Mouse (Mus musculus): ENCODE results near the gene Gm5662. TPM values are rescaled to one million over a fixed set of nuclear protein-coding genes. Genes with fewer than 3 reads are reported as not detected.
"Not testable (repeated sequence)": the region's sequence is repeated elsewhere in the genome, so short reads cannot be mapped to it uniquely, and the experiment has no call there.

The Gm5662 gene
- polyA plus RNA-seq (2015; fragmentation: Nextera tagmentation; extraction: Ambion mirVana) = not detected in 2 replicates

DNA sequence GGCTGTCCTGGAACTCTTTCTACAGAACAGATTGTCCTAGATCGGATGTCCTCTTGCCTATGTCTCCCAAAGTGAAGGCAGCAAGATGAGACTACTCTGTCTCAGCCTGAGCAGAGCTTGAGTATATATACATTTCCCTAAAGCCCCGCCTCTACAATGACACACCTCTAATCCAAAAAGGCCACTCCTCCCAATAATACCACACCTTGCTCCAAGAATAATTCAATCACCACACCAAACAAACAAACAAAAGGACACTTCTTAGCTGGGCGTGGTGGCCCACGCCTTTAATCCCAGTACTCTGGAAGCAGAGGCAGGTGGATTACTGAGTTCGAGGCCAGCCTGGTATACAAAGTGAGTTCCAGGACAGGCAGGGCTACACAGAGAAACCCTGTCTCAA, at the start of gene Gm5662:
TSS of gene Gm5662 (minus strand) at position 101 of the 400 bp plus-strand sequence.
- not testable (repeated sequence) for ATAC-seq (ENCODE audit: low FRiP score)

GRCm38 (mm10) chr12:88323926-88324325, 49.6 kb upstream of the Gm5662 start, which contains the start of gene Gm5039:
Gm5039 (minus strand) TSS chr12:88324026.
- not testable (repeated sequence) for H3K9me3 ChIP-seq; H3K9ac ChIP-seq; H3K4me1 ChIP-seq (replicated peaks); ATAC-seq (ENCODE audit: low FRiP score); H3K4me3 ChIP-seq; H3K4me2 ChIP-seq; H3K27ac ChIP-seq; H3K27me3 ChIP-seq; H3K36me3 ChIP-seq
- 84% methylated on average over 2 of the region's 2 CpGs for WGBS

More for the DNA sequence above, at the start of gene Gm5662:
- not testable (repeated sequence) for H3K4me1 ChIP-seq (replicated peaks); H3K27ac ChIP-seq; H3K4me3 ChIP-seq; H3K36me3 ChIP-seq; H3K4me2 ChIP-seq; H3K9me3 ChIP-seq; H3K9ac ChIP-seq; H3K27me3 ChIP-seq
- 85% methylated on average over 5 of the region's 5 CpGs for WGBS

DNA sequence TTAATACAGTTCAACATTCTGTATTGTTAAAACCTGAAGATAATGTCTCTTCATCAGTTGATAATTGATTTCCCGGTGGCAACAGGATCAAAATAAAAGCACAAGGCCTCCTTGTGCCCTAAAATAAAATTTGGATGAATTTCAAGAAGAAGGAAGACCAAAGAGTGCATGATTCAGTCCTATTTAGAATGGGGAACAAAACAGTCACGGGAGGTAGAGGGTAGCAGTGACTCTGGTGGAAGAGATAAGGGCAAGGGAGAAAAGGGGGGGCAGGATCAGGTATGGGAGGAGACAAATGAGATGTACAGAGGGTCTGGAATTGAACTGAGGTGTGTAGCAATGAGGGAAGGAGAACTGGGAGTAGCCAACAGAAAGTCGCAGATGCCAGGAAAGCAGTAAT, 40.3 kb upstream of the Gm5662 start:
- Histone ChIP-seq H3K27ac (no peak overlapping the region), H3K4me2 (no peak overlapping the region), H3K36me3 (no peaks in the 10 kb centered on the region), H3K27me3 (no peaks in the 10 kb centered on the region), H3K4me3 (no peak overlapping the region), H3K9me3 (0 out of 2 replicates have a peak, but pooled peaks cover 3% of the 10 kb centered on the region), H3K4me1 (replicated peaks) (no peaks in the 10 kb centered on the region), H3K9ac (no peak overlapping the region)
- ATAC-seq (ENCODE audit: low FRiP score) = no peak
- WGBS = 79% methylated on average over 3 of the region's 3 CpGs

DNA sequence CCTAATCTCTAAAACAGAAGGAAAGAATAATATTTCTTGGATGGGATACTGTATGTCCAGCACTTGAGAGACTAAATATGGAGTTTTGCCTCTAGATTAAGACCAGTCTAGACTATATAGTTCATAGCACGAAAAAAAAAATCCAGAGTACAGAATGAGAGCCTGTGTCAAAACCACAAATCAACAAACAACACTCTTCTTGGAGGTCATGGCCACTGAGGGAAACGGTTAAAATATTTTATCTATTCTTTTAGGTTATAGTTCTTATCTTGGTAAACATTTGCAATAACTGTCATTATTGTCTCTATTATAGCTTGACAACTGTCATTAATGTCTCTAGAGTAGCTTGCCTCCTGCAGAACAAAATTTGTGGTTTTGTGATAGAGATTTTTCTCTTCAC, 22.9 kb upstream of the Gm5662 start:
- not testable (repeated sequence) for H3K27ac ChIP-seq; H3K4me2 ChIP-seq; H3K4me3 ChIP-seq; H3K4me1 ChIP-seq (replicated peaks); H3K9me3 ChIP-seq; H3K9ac ChIP-seq; ATAC-seq (ENCODE audit: low FRiP score); H3K36me3 ChIP-seq; H3K27me3 ChIP-seq
- 84% methylated on average over 2 of the region's 2 CpGs for WGBS

DNA sequence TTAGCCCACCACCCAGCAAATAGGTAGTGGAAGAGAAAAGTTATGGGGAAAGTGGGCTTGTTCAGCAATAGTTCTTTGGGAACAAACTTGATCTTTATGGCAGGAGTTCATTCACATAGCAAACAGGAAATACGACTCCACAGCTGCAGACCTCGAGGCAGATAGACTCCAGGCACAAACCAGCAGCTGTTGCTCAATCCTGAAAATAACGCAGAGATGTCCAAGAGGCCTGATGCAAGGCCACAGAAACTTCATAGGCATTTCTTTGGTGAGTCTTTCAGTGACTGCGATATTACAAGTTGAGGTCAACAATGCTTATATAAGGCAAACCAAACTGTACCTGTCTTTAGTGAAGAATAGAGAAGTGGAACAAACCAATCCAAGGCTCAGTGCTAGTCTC, 18.8 kb upstream of the Gm5662 start:
- not testable (repeated sequence) for H3K9me3 ChIP-seq; H3K4me1 ChIP-seq (replicated peaks); H3K4me3 ChIP-seq; H3K9ac ChIP-seq; H3K36me3 ChIP-seq; H3K27ac ChIP-seq; ATAC-seq (ENCODE audit: low FRiP score); H3K27me3 ChIP-seq; H3K4me2 ChIP-seq
- WGBS = 86% methylated on average over 4 of the region's 4 CpGs

- H3K9me3 ChIP-seq; H3K27me3 ChIP-seq; H3K36me3 ChIP-seq; ATAC-seq (ENCODE audit: low FRiP score); H3K27ac ChIP-seq; H3K4me1 ChIP-seq (replicated peaks); H3K4me3 ChIP-seq; H3K4me2 ChIP-seq; H3K9ac ChIP-seq: not testable (repeated sequence)
- WGBS = 86% methylated on average over 5 of the region's 5 CpGs
These were observed 10.9 kb upstream of the Gm5662 start for GRCm38 (mm10) chr12:88285224-88285623.

DNA sequence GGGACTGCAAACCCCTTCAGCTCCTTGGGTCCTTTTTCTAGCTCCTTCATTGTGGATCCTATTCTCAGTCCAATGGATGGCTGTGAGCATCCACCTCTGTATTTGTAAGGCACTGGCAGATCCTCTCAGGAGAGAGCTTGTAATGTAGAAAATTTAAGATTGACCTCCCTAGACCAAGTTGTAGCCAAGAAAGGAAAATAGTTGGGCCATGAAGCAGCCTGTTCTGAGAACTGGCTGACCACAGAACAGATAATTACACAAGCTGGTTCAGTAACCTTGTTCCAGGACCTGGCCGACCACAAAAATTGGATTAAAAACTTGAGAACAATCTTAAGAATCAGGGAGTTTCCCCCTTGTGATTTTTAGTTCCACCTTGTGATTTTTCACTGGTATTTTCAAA, 17.1 kb downstream of the Gm5662 start:
- no peak overlapping the region for H3K4me2 ChIP-seq
- H3K4me1 ChIP-seq (replicated peaks) = no peaks in the 10 kb centered on the region
- H3K27me3 ChIP-seq = no peaks in the 10 kb centered on the region
- no peaks in the 10 kb centered on the region for H3K9me3 ChIP-seq
- H3K4me3 ChIP-seq = no peak overlapping the region
- H3K36me3 ChIP-seq = no peaks in the 10 kb centered on the region
- H3K9ac ChIP-seq = no peak overlapping the region
- 47% methylated on average over 1 of the region's 1 CpGs for WGBS
- no peak for ATAC-seq (ENCODE audit: low FRiP score)
- no peak overlapping the region for H3K27ac ChIP-seq

DNA sequence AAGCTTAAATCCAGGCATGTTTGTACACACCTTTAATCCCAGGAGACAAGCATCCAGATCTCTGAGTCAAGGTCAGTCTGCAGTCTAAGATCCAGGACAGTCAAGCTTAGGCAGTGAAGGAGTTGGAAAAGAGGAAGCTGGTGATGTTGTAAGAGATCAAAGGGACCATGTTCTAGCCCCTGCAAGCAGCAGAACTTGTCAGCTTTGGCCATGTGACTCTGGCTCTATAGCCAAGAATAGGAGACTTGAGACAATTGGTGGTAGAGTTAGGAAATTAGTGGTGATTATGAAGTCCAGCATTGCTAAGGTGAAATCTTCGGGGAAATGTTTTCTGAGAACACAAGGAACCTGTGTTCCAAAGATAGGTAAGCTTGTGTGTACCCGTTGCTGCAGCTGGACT, 18.4 kb downstream of the Gm5662 start:
- WGBS = 66% methylated on average over 2 of the region's 2 CpGs
- H3K4me3 ChIP-seq; H3K4me2 ChIP-seq; H3K4me1 ChIP-seq (replicated peaks); H3K9ac ChIP-seq; H3K27ac ChIP-seq; ATAC-seq (ENCODE audit: low FRiP score); H3K9me3 ChIP-seq; H3K36me3 ChIP-seq; H3K27me3 ChIP-seq: not testable (repeated sequence)

DNA sequence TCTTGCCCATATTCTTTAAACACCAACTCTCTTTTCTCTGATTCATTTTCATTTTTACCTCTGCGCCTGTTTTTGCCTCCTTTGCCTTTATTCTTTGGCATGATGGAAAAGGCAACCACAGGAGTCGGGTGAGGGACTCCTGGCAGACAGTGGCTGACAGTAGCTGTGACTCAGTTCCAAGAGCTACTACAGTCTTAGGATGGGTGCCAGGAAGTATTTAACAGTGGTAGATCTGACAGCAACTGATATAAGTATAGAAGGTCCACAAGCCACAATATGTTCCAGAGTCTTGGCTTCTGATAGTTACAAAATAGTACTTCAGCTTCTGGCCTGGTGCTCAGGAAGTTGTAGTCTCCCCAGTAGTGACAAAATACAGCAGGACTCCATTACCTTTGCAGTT, 24.3 kb downstream of the Gm5662 start, which contains the start of gene Gm8332:
TSS of gene Gm8332 (minus strand) at position 101 of the 400 bp plus-strand sequence.
- H3K9ac ChIP-seq; H3K4me3 ChIP-seq; H3K4me1 ChIP-seq (replicated peaks); H3K9me3 ChIP-seq; H3K27ac ChIP-seq; ATAC-seq (ENCODE audit: low FRiP score); H3K36me3 ChIP-seq; H3K4me2 ChIP-seq; H3K27me3 ChIP-seq: not testable (repeated sequence)
- 84% methylated on average over 2 of the region's 2 CpGs for WGBS

DNA sequence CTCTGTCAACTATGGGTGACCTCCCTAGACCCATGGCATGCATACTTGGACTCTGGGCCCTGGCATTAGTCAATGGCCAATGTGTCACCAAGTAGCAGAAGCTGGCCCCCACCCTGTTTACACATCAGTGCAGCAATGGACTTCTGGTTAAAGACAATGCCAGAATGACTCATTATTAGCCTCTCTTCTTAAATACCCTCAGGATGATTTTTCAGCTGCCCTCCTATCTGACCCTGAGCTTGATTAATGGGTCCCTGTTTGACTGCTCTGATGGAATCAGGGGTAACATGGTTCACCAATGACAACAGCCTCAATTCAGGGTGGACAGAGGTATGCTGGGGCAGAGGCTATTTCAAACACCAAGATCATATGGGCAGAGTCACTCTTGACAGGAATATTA, 28.5 kb downstream of the Gm5662 start:
- not testable (repeated sequence) for ATAC-seq (ENCODE audit: low FRiP score); H3K9ac ChIP-seq; H3K4me3 ChIP-seq; H3K36me3 ChIP-seq; H3K9me3 ChIP-seq; H3K4me2 ChIP-seq; H3K27ac ChIP-seq; H3K27me3 ChIP-seq; H3K4me1 ChIP-seq (replicated peaks)

DNA sequence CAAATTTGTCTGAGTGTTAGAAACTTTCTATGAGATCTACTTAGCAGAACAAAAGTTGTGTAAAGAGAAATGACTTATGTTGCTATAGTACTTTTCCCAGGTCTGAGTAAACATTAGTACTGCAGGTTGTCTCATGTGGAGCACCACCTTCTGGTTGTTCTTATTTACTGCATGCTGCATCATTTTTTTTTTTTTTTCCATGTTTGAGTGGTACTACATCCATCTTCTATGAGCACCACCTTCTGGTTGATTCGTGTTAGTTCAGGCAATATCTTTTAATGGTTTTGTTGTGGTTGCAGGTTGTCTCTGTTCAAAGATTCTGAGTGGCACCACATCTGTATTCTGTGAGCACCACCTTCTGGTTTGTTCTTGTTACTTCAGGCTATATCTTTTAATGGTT, 31.4 kb downstream of the Gm5662 start:
- not testable (repeated sequence) for H3K9me3 ChIP-seq; H3K4me1 ChIP-seq (replicated peaks); H3K4me2 ChIP-seq; ATAC-seq (ENCODE audit: low FRiP score); H3K9ac ChIP-seq; H3K4me3 ChIP-seq; H3K27me3 ChIP-seq; H3K27ac ChIP-seq; H3K36me3 ChIP-seq
- 56% methylated on average over 1 of the region's 1 CpGs for WGBS
